Mouse (Mus musculus): Measurements from ENCODE around the gene Wasf2.

Gene Wasf2

GRCm38 (mm10) chr4:133234771-133235170 lies 104.5 kb downstream of the Wasf2 start:
- no peak for DNase-seq (ENCODE audit: low read depth, low spot score)

GRCm38 (mm10) chr4:133235415-133235814 lies 105.1 kb downstream of the Wasf2 start:
- no peak for DNase-seq (ENCODE audit: low read depth, low spot score)

- no peak for DNase-seq (ENCODE audit: low read depth, low spot score)
Measured at GRCm38 (mm10) chr4:133237911-133238310, 107.6 kb downstream of the Wasf2 start.

- no peak for DNase-seq (ENCODE audit: low read depth, low spot score)
Measured at GRCm38 (mm10) chr4:133240490-133240921, 110.2 kb downstream of the Wasf2 start, which contains the start of gene Map3k6. Map3k6 (plus strand) TSS chr4:133240818.

- peak; percentile 59 for DNase-seq (ENCODE audit: low read depth, low spot score)
Measured at GRCm38 (mm10) chr4:133240934-133241908, 110.9 kb downstream of the Wasf2 start.

GRCm38 (mm10) chr4:133241910-133242309 lies 111.6 kb downstream of the Wasf2 start:
- DNase-seq (ENCODE audit: low read depth, low spot score): no peak

GRCm38 (mm10) chr4:133242710-133243109 lies 112.4 kb downstream of the Wasf2 start:
- no peak for DNase-seq (ENCODE audit: low read depth, low spot score)

- DNase-seq (ENCODE audit: low read depth, low spot score): no peak
Measured at GRCm38 (mm10) chr4:133243538-133243937, 113.2 kb downstream of the Wasf2 start.

- no peak for DNase-seq (ENCODE audit: low read depth, low spot score)
Measured at GRCm38 (mm10) chr4:133244289-133244688, 114.0 kb downstream of the Wasf2 start.

- DNase-seq (ENCODE audit: low read depth, low spot score): no peak
Measured at GRCm38 (mm10) chr4:133247072-133247471, 116.8 kb downstream of the Wasf2 start.

- no peak for DNase-seq (ENCODE audit: low read depth, low spot score)
Measured at GRCm38 (mm10) chr4:133247806-133248449, 117.6 kb downstream of the Wasf2 start.

Data from WW6 (cell line).